Mouse (Mus musculus) ES-E14 (cell line): Measurements from ENCODE around the gene Mrpl38. TPM values are rescaled to one million over a fixed set of nuclear protein-coding genes. Genes with fewer than 3 reads are reported as not detected.

Experiments
- DNase-seq: peaks from one replicate; pipeline ENCODE4 v3.0.0-alpha.2; 2013; ENCODE audit warnings: low read depth, low spot score
- H3K27ac ChIP-seq: 2 replicates; pipeline ENCODE4 v1.5.1; 2012; ENCODE audit warnings: low read depth, mild to moderate bottlenecking, low read length, moderate library complexity, mixed read lengths; ENCODE audit not compliant: poor library complexity, insufficient read depth, severe bottlenecking
- H3K36me3 ChIP-seq: 2 replicates; pipeline ENCODE4 v1.6.1; 2012; ENCODE audit warnings: mild to moderate bottlenecking, low read length, moderate library complexity, mixed read lengths; ENCODE audit not compliant: control insufficient read depth, poor library complexity, insufficient read depth, severe bottlenecking
- H3K4me1 ChIP-seq, 2 experiments: fragments of 150-350 bp in 1 of 2; sonication (generic) in 1 of 2; 2 replicates each; pipeline ENCODE4 v1.6.1; 2012; ENCODE audit warnings: low read length in 2 of 2, mild to moderate bottlenecking in 1 of 2, mixed read lengths in 1 of 2; ENCODE audit not compliant: control insufficient read depth in 2 of 2, insufficient read depth in 2 of 2, poor library complexity in 1 of 2
- H3K4me3 ChIP-seq, 2 experiments: fragments of 150-350 bp in 1 of 2; sonication (generic) in 1 of 2; 2 replicates each; pipeline ENCODE4 v1.5.1; 2012; ENCODE audit warnings: low read length in 2 of 2, low read depth in 1 of 2, mild to moderate bottlenecking in 1 of 2, mixed read lengths in 1 of 2; ENCODE audit not compliant: insufficient read depth in 1 of 2, poor library complexity in 1 of 2, severe bottlenecking in 1 of 2
- H3K9ac ChIP-seq: 2 replicates; pipeline ENCODE4 v1.6.1; 2012; ENCODE audit warnings: low read depth, mild to moderate bottlenecking, low read length, mixed read lengths; ENCODE audit not compliant: poor library complexity, insufficient read depth, severe bottlenecking
- H3K9me3 ChIP-seq: fragments of 150-350 bp; sonication (generic); 2 replicates; pipeline ENCODE4 v1.6.1; 2012; ENCODE audit warnings: low read depth, mild to moderate bottlenecking, low read length; ENCODE audit not compliant: control insufficient read depth, insufficient read depth
- CHD2 ChIP-seq: IDR thresholded peaks from 2 replicates; pipeline ENCODE4 v1.6.1; 2014; ENCODE audit warnings: mild to moderate bottlenecking, low read depth, low read length, inconsistent platforms
- HCFC1 ChIP-seq: IDR thresholded peaks from 2 replicates; pipeline ENCODE4 v1.6.1; 2012; ENCODE audit warnings: low read length, inconsistent platforms, borderline replicate concordance; ENCODE audit not compliant: insufficient read depth
- MAFK ChIP-seq: IDR thresholded peaks from 2 replicates; pipeline ENCODE4 v1.6.1; 2014; ENCODE audit warnings: mild to moderate bottlenecking, low read depth, low read length, inconsistent platforms; ENCODE audit not compliant: insufficient read depth
- ZC3H11A ChIP-seq: IDR thresholded peaks from 2 replicates; pipeline ENCODE4 v1.6.1; 2012; ENCODE audit warnings: low read depth, mild to moderate bottlenecking, inconsistent platforms, low read length, borderline replicate concordance
- ZNF384 ChIP-seq: IDR thresholded peaks from 2 replicates; pipeline ENCODE4 v1.6.1; 2012; ENCODE audit warnings: low read depth, low read length, inconsistent platforms
- in situ Hi-C, 2 experiments: fragments of 600-800 bp; cut with MboI; formaldehyde crosslinking; loops; one replicate each; pipeline ENCODE4 v1.15.1; 2025; ENCODE audit warnings: low sequenced_read_pairs in 2 of 2, inconsistent platforms in 1 of 2; ENCODE audit not compliant: unreplicated experiment in 2 of 2
- total RNA-seq: library from RNA; depleted of rRNA; stranded (reverse); fragments of 300-350 nt; gene quantifications from 2 replicates; pipeline ENCODE4 v1.2.3, GENCODE M21; 2012

Mrpl38 gene
- total RNA-seq, 1 experiment = 81.3 TPM

DNA sequence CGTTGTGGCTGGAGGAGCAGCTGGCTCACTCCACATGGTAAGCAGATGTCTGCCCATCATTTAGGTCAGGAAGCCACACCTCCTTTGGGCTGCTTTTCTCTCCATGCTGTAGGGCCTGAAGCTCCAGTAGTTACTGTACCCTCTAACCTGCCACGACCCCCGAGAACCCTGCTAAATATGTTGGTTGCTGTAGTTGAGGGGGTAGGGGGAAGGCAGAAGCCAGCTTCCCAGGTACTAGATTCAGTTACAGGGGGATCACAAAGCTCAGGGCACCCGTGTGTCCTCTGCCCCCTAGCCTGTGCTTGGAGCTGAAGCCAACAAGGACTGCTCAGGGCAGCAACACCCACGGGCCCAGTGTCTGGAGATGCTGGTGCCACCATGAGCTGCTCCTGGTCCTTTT lies 5.2 kb downstream of the Mrpl38 start:
- peaks cover 39% of the 10 kb centered on the region for H3K36me3 ChIP-seq
- in situ Hi-C loops = no loop called here
- H3K27ac ChIP-seq = no peak overlapping the region
- H3K4me3 ChIP-seq = no peak overlapping the region
- no peaks in the 10 kb centered on the region for H3K9me3 ChIP-seq
- DNase-seq = no peak
- no peak overlapping the region for H3K9ac ChIP-seq
- peaks cover 1 to 17% of the 10 kb centered on the region in 2 experiments; a peak in 2 of 4 replicates for H3K4me1 ChIP-seq
- TF ChIP-seq HCFC1 (no peak), ZNF384 (no peak), ZC3H11A (no peak)

DNA sequence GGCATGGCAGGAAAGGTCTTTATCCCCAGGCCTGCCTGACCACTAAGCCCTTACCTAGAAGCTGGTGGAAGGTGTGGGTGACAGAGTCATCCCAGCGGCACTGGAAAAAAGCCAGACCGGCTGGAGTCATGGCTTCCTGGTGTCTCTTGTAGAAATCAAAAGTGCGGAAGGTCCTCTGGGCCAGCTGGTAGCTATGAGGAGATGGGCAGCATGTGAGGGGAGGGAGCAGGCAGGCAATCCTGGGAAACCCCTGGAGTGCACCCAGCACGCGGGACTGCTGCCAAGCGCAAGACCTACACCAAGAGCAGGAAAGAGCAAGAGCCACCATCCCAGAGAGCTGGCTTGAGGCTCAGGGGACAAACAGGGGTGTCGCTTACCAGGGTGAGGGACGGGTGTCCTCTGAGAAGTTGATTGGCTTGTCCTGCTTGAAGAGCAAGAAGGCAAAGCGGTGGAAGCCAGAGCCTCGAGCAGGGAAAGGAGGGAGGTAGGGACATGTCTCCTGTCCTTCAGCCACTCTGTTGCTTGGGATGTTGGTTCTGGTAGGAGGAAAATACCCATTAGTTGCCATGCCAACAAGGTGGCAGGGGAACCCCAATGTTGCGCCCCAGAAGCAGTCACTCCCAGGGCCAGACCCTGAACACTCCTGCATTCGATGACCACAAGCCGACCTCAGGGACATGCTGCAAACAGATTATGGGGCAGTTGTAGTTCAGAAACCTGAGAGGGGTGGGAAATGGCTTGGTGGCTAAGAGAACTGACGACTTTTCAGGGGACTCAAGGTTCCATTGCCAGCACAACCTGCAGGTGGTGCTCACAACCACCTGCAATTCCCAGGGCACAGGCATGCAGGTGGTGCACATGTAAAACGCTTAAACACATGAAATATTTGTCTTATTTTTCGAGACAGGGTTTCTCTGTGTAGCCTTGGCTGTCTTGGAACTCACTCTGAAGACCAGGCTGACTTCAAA lies 6.0 kb downstream of the Mrpl38 start:
- Histone ChIP-seq H3K36me3 (peaks cover 39% of the 10 kb centered on the region), H3K27ac (no peak overlapping the region), H3K9ac (no peak overlapping the region), H3K4me1 (peaks cover 1 to 22% of the 10 kb centered on the region in 2 experiments; a peak in 2 of 4 replicates), H3K9me3 (no peaks in the 10 kb centered on the region), H3K4me3 (no peak overlapping the region)
- TF ChIP-seq ZNF384 (no peak), HCFC1 (no peak), ZC3H11A (no peak), MAFK (no peak), CHD2 (no peak)
- DNase-seq = no peak
- in situ Hi-C loops = no loop called here

DNA sequence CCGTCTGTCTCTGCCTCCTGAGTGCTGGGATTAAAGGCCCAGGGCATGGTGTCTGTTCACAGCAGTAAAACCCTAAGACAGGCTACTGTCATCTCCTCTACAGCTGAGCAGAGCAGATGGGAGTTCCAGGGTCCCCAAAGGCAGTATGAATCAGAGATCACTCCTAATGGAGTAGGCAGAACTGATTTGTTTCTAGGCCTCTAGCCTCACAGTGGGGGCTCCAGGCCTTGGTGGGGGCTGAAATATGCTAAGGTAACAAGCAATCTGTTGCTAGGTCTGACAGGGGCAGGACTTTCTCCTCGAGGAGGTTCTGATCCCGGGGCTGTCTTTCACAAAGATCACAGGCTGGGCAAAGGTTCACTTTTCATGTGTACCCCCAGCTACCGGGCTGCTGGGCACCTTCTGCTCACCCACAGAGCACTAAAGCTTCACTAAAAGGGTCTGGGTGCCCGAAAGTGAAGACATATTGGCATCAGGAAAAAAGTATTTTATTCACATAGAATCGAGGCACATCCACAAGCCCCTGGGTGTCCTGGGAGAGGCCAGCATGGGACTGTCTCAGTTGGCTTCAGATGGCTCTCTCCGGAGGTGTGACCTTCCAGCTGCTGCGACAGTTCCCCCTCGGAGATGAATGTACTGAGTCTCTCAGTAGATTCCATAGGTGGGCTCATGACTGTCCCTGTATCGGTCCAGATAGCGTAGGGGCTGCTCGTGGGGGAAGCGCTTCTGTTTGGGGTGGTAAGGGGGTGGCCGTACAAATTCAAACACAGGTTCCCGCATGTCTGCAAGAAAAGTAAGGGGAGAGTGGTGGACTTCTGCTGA lies 7.1 kb downstream of the Mrpl38 start:
- H3K27ac ChIP-seq = no peak overlapping the region
- H3K9ac ChIP-seq = no peak overlapping the region
- TF ChIP-seq ZC3H11A (no peak), CHD2 (no peak)
- H3K4me1 ChIP-seq = peaks cover 0 to 25% of the 10 kb centered on the region in 2 experiments; a peak in 2 of 4 replicates
- DNase-seq = no peak
- H3K4me3 ChIP-seq = peak overlapping the region in 1 of 2 experiments; percentile 71; a peak in 1 of 4 replicates
- in situ Hi-C loops = no loop called here
- H3K36me3 ChIP-seq = peaks cover 35% of the 10 kb centered on the region
- no peaks in the 10 kb centered on the region for H3K9me3 ChIP-seq

DNA sequence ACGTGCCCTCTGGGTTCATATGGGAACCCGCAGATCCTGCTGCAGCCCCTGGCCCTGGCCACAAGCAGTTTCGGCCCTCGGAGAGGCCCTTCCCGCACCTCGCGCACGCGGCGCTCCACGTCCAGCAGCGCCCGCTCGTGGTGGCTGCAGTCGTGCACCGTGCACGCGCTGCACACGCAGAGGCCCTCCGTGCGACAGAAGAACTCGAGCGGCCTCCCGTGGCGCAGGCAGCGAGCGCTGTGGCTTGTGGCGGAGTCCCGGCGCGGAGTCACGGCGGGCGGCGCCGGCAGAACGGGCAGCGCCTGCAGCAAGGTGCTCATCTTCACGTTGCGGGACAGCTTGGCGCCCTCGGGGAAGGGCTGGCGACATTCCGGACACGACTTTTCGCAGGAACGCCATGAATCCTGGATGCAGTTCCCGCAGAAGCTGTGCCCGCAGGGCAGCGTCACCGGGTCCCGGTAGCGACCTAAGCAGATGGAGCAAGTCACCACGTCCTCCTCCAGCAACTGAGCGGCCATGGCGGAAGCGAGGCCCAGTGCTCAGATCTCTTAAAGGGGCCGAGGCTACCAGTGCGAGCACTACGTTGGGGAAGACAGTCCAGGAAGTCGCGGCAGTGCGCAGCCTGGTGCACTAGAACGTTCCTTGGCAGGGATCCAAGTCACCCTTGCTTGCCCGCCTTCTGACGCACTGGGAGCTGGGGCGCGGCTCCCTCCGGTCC lies 8.0 kb downstream of the Mrpl38 start, which contains the start of gene Trim65:
Gene Trim65 (minus strand): TSS at position 641 of the 718 bp plus-strand sequence.
- Histone ChIP-seq H3K27ac (no peak within 1 kb of the TSS), H3K4me1 (peaks cover 0 to 20% of the 10 kb centered on the region in 2 experiments; a peak in 1 of 4 replicates), H3K9ac (peak within 1 kb of the TSS; percentile 54), H3K36me3 (peaks cover 27% of the 10 kb centered on the region), H3K9me3 (no peaks in the 10 kb centered on the region), H3K4me3 (peak within 1 kb of the TSS; percentile 67 to 71)
- DNase-seq = no peak
- in situ Hi-C loops = no loop called here
- TF ChIP-seq MAFK = no peak
- TF ChIP-seq ZNF384 = no peak
